Mouse (Mus musculus) E14TG2a.4 (cell line): ENCODE results near the gene Dnah2.

Experiments
- CTCF ChIP-seq: conservative IDR thresholded peaks from 2 replicates; pipeline ENCODE4 v1.5.1; 2014; ENCODE audit warnings: low read length
- NANOG ChIP-seq: IDR thresholded peaks from 2 replicates; pipeline ENCODE4 v1.6.1; 2014; ENCODE audit warnings: borderline replicate concordance, low read length, mixed read lengths
- POU5F1 ChIP-seq: IDR thresholded peaks from 2 replicates; pipeline ENCODE4 v1.6.1; 2014; ENCODE audit warnings: low read length, borderline replicate concordance

- TF ChIP-seq CTCF (no peak), POU5F1 (no peak), NANOG (no peak)
Observed at GRCm38 (mm10) chr11:69559851-69560765, 11.2 kb upstream of the Dnah2 start, which contains the start of gene Efnb3.
